Mouse (Mus musculus): ENCODE results near the gene Alpk3. TPM values are rescaled to one million over a fixed set of nuclear protein-coding genes. Genes with fewer than 3 reads are reported as not detected.
"Not testable (repeated sequence)": the region's sequence is repeated elsewhere in the genome, so short reads cannot be mapped to it uniquely, and the experiment has no call there.

The Alpk3 gene
- polyA plus RNA-seq, 2 experiments, result 3.5 to 3.9 TPM

DNA sequence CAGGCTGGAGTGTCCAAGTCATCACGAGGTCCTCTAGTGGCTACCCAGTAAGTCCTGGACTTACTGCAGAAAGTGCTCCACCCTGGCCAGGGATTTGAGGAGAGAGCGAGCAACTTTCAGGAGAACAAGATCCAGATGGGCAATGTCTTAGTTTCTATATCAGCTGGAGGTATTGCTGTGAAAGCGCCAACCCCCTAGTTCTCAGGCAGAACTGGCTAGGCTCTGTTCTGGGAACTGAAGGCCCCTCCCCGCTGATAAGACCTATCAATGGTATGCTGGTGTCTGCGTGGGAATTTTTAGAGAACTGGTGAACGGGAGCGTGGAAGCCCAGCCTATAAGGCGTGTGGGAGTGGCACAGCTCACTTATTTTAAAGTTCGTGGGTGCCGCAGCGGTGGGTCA lies 92.4 kb downstream of the Alpk3 start:
- H3K4me3 ChIP-seq (replicated peaks; ENCODE audit: low read length), result no peak overlapping the region
- DNase-seq (ENCODE audit: low spot score), result no peak
- no peaks in the 10 kb centered on the region for H3K36me3 ChIP-seq (ENCODE audit: control insufficient read depth, insufficient read depth, low read length)
- H3K27ac ChIP-seq (replicated peaks; ENCODE audit: low read depth, low read length), result no peak overlapping the region
- no peak for TF ChIP-seq POLR2A (IDR thresholded peaks at IDR 0.05; ENCODE audit: borderline replicate concordance, extremely low read depth, insufficient read depth, insufficient read length)
- H3K9ac ChIP-seq (ENCODE audit: low read depth, low read length, severe bottlenecking), result no peak overlapping the region
- 91% methylated on average over 11 of the region's 11 CpGs for WGBS
- no peaks in the 10 kb centered on the region for H3K27me3 ChIP-seq (ENCODE audit: control insufficient read depth, insufficient read depth, low read length)
- no peak overlapping the region for H3K4me2 ChIP-seq (replicated peaks; ENCODE audit: low read depth, low read length, severe bottlenecking)
- no peaks in the 10 kb centered on the region for H3K9me3 ChIP-seq (ENCODE audit: control insufficient read depth, low read length)
- no peaks in the 10 kb centered on the region for H3K4me1 ChIP-seq (ENCODE audit: control insufficient read depth, insufficient read depth, low read length)
- ATAC-seq (ENCODE audit: low FRiP score, low read depth), result no peak

GRCm38 (mm10) chr7:81151216-81151615 lies 93.8 kb downstream of the Alpk3 start:
- no peaks in the 10 kb centered on the region for H3K27me3 ChIP-seq (ENCODE audit: control insufficient read depth, insufficient read depth, low read length)
- ATAC-seq (ENCODE audit: low FRiP score, low read depth) (no peak), DNase-seq (ENCODE audit: low spot score) (no peak)
- no peak overlapping the region for H3K9ac ChIP-seq (ENCODE audit: low read depth, low read length, severe bottlenecking)
- H3K4me2 ChIP-seq (replicated peaks; ENCODE audit: low read depth, low read length, severe bottlenecking), result no peak overlapping the region
- H3K27ac ChIP-seq (replicated peaks; ENCODE audit: low read depth, low read length), result no peak overlapping the region
- no peak for TF ChIP-seq POLR2A (IDR thresholded peaks at IDR 0.05; ENCODE audit: borderline replicate concordance, extremely low read depth, insufficient read depth, insufficient read length)
- H3K4me3 ChIP-seq (replicated peaks; ENCODE audit: low read length), result no peak overlapping the region
- H3K36me3 ChIP-seq (ENCODE audit: control insufficient read depth, insufficient read depth, low read length), result no peaks in the 10 kb centered on the region
- H3K9me3 ChIP-seq (ENCODE audit: control insufficient read depth, low read length), result no peaks in the 10 kb centered on the region
- H3K4me1 ChIP-seq (ENCODE audit: control insufficient read depth, insufficient read depth, low read length), result no peaks in the 10 kb centered on the region
- 94% methylated on average over 8 of the region's 8 CpGs for WGBS

GRCm38 (mm10) chr7:81152306-81152705 lies 94.9 kb downstream of the Alpk3 start:
- DNase-seq (ENCODE audit: low spot score) (no peak), ATAC-seq (ENCODE audit: low FRiP score, low read depth) (no peak)
- Histone ChIP-seq H3K27ac (replicated peaks; ENCODE audit: low read depth, low read length) (no peak overlapping the region), H3K36me3 (ENCODE audit: control insufficient read depth, insufficient read depth, low read length) (no peaks in the 10 kb centered on the region), H3K9me3 (ENCODE audit: control insufficient read depth, low read length) (no peaks in the 10 kb centered on the region), H3K4me1 (ENCODE audit: control insufficient read depth, insufficient read depth, low read length) (no peaks in the 10 kb centered on the region), H3K27me3 (ENCODE audit: control insufficient read depth, insufficient read depth, low read length) (no peaks in the 10 kb centered on the region), H3K4me2 (replicated peaks; ENCODE audit: low read depth, low read length, severe bottlenecking) (no peak overlapping the region), H3K9ac (ENCODE audit: low read depth, low read length, severe bottlenecking) (no peak overlapping the region), H3K4me3 (replicated peaks; ENCODE audit: low read length) (no peak overlapping the region)
- WGBS, result 96% methylated on average over 10 of the region's 10 CpGs
- no peak for TF ChIP-seq POLR2A (IDR thresholded peaks at IDR 0.05; ENCODE audit: borderline replicate concordance, extremely low read depth, insufficient read depth, insufficient read length)

- TF ChIP-seq POLR2A (IDR thresholded peaks at IDR 0.05; ENCODE audit: borderline replicate concordance, extremely low read depth, insufficient read depth, insufficient read length), result no peak
- Histone ChIP-seq H3K36me3 (ENCODE audit: control insufficient read depth, insufficient read depth, low read length) (no peaks in the 10 kb centered on the region), H3K27me3 (ENCODE audit: control insufficient read depth, insufficient read depth, low read length) (no peaks in the 10 kb centered on the region), H3K9ac (ENCODE audit: low read depth, low read length, severe bottlenecking) (no peak overlapping the region), H3K9me3 (ENCODE audit: control insufficient read depth, low read length) (no peaks in the 10 kb centered on the region), H3K4me3 (replicated peaks; ENCODE audit: low read length) (no peak overlapping the region), H3K4me2 (replicated peaks; ENCODE audit: low read depth, low read length, severe bottlenecking) (no peak overlapping the region), H3K27ac (replicated peaks; ENCODE audit: low read depth, low read length) (no peak overlapping the region), H3K4me1 (ENCODE audit: control insufficient read depth, insufficient read depth, low read length) (no peaks in the 10 kb centered on the region)
- 82% methylated on average over 7 of the region's 7 CpGs for WGBS
- no peak for DNase-seq (ENCODE audit: low spot score)
- ATAC-seq (ENCODE audit: low FRiP score, low read depth), result no peak
Measured at GRCm38 (mm10) chr7:81152826-81153225, 95.4 kb downstream of the Alpk3 start.

GRCm38 (mm10) chr7:81153327-81153726 lies 95.9 kb downstream of the Alpk3 start:
- DNase-seq (ENCODE audit: low spot score) (no peak), ATAC-seq (ENCODE audit: low FRiP score, low read depth) (no peak)
- WGBS, result 78% methylated on average over 6 of the region's 6 CpGs

DNA sequence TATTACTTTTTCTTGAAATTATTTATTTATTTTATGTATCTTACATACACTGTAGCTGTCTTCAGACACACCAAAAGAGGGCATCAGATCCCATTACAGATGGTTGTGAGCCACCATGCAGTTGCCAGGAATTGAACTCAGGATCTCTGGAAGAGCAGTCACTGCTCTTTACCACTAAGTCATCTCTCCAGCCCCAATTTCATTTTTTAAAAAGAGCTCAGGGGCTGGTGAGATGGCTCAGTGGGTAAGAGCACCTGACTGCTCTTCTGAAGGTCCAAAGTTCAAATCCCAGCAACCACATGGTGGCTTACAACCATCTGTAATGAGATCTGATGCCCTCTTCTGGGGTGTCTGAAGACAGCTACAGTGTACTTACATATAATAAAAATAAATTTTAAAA lies 96.8 kb downstream of the Alpk3 start:
- H3K4me3 ChIP-seq (replicated peaks; ENCODE audit: low read length); H3K9me3 ChIP-seq (ENCODE audit: control insufficient read depth, low read length); ATAC-seq (ENCODE audit: low FRiP score, low read depth); H3K4me2 ChIP-seq (replicated peaks; ENCODE audit: low read depth, low read length, severe bottlenecking); H3K4me1 ChIP-seq (ENCODE audit: control insufficient read depth, insufficient read depth, low read length); H3K27ac ChIP-seq (replicated peaks; ENCODE audit: low read depth, low read length); H3K27me3 ChIP-seq (ENCODE audit: control insufficient read depth, insufficient read depth, low read length); DNase-seq (ENCODE audit: low spot score); H3K9ac ChIP-seq (ENCODE audit: low read depth, low read length, severe bottlenecking); H3K36me3 ChIP-seq (ENCODE audit: control insufficient read depth, insufficient read depth, low read length): not testable (repeated sequence)

More at GRCm38 (mm10) chr7:81153327-81153726, 95.9 kb downstream of the Alpk3 start:
- no peaks in the 10 kb centered on the region for H3K36me3 ChIP-seq (ENCODE audit: control insufficient read depth, insufficient read depth, low read length)
- no peaks in the 10 kb centered on the region for H3K9me3 ChIP-seq (ENCODE audit: control insufficient read depth, low read length)
- H3K4me1 ChIP-seq (ENCODE audit: control insufficient read depth, insufficient read depth, low read length), result no peaks in the 10 kb centered on the region
- H3K9ac ChIP-seq (ENCODE audit: low read depth, low read length, severe bottlenecking), result no peak overlapping the region
- no peak overlapping the region for H3K27ac ChIP-seq (replicated peaks; ENCODE audit: low read depth, low read length)
- H3K4me2 ChIP-seq (replicated peaks; ENCODE audit: low read depth, low read length, severe bottlenecking), result no peak overlapping the region
- H3K27me3 ChIP-seq (ENCODE audit: control insufficient read depth, insufficient read depth, low read length), result no peaks in the 10 kb centered on the region
- no peak for TF ChIP-seq POLR2A (IDR thresholded peaks at IDR 0.05; ENCODE audit: borderline replicate concordance, extremely low read depth, insufficient read depth, insufficient read length)
- no peak overlapping the region for H3K4me3 ChIP-seq (replicated peaks; ENCODE audit: low read length)

All from limb, embryonic 14.5 days (tissue).